Mouse (Mus musculus): ENCODE measurements around the gene Wdr45. TPM values are rescaled to one million over a fixed set of nuclear protein-coding genes. Genes with fewer than 3 reads are reported as not detected.
A peak's percentile ranks its signal among the peaks of the same experiment; 100 is the strongest.
"Not testable (repeated sequence)": the region's sequence is repeated elsewhere in the genome, so short reads cannot be mapped to it uniquely, and the experiment has no call there.

The Wdr45 gene
- polyA plus RNA-seq (2014; fragmentation: Nextera tagmentation; extraction: Ambion mirVana), result 18.5 and 24.0 TPM in 2 replicates

DNA sequence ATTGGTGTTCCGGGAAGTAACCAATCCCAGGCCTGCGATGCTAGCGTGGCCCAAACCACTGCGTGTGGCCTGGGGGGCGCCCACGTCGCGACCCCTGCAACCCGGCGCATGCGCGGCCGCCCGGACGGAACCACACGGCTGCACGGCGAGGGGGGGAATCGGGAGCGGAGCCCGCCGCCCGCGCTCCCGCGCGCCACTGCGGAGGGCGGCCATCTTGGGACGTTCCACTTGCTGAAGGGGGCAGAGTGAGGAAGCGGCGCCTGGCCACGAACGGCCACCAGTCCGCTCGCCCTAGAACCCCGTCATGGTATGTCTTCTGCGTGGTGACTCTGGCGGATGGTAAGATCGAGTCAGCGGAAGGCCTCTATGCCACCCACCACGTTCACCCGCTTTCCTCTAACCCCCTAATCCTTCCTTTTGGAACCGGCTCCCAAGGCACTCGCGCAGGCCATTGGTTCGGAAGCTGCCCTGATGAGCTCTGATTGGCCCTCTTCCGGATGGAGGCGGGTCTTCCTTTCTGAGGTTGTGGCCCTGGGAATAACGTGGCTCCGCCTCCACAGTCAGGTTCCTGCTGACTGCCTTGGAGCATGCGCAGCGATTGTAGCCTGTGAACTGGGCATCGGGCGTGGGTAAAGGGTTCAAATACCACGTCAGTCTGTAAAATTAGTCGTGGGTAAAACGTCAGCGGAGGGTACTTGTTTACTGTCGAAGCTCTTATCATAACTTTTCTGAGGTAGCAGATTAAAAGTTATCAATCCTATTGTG is at the start of gene Wdr45:
TSS of gene Wdr45 (plus strand) at position 199 of the 765 bp plus-strand sequence.
- ATAC-seq (ENCODE audit: insufficient number of reproducible peaks, insufficient read depth, low FRiP score, low read depth), result peak; percentile 95
- 21% methylated on average over 30 of the region's 60 CpGs for WGBS
- H3K27me3 ChIP-seq (ENCODE audit: control insufficient read depth, insufficient read depth, low read length); H3K4me1 ChIP-seq (ENCODE audit: control insufficient read depth in 2 of 2, insufficient read depth in 2 of 2, low read length in 2 of 2); H3K9me3 ChIP-seq (ENCODE audit: control insufficient read depth, low read length); H3K27ac ChIP-seq (replicated peaks in 1 of 2; ENCODE audit: control insufficient read depth in 1 of 2, insufficient read depth in 1 of 2, low read depth in 2 of 2, low read length in 2 of 2); H3K36me3 ChIP-seq (ENCODE audit: control insufficient read depth, insufficient read depth, low read length): not testable (repeated sequence)
- peak within 1 kb of the TSS; percentile 59 for H3K4me2 ChIP-seq (ENCODE audit: low read length)
- H3K4me3 ChIP-seq (ENCODE audit: control insufficient read depth in 1 of 2, insufficient read depth in 1 of 2, low read depth in 1 of 2, low read length in 2 of 2), result peak within 1 kb of the TSS; percentile 35 to 39
- H3K9ac ChIP-seq (ENCODE audit: low read length), result peak within 1 kb of the TSS; percentile 66

DNA sequence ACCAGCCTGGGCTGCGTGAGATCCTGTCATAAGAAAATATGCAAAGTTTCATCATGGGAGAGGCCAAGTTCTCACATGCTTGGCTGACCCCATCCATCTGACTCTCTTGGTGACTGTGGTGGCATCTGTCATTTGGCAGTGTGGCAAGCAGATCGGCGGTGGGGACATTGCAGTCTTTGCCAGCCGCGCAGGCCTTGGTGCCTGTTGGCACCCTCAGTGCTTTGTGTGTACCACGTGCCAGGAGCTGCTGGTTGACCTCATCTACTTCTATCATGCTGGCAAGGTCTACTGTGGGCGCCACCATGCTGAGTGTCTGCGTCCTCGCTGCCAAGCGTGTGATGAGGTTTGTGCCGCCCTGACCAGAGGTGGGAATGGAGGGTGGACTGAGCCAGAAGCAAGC is 49.3 kb upstream of the Wdr45 start:
- no peaks in the 10 kb centered on the region for H3K27me3 ChIP-seq (ENCODE audit: control insufficient read depth, insufficient read depth, low read length)
- H3K9me3 ChIP-seq (ENCODE audit: control insufficient read depth, low read length), result no peaks in the 10 kb centered on the region
- no peak overlapping the region for H3K27ac ChIP-seq (replicated peaks in 1 of 2; ENCODE audit: control insufficient read depth in 1 of 2, insufficient read depth in 1 of 2, low read depth in 2 of 2, low read length in 2 of 2)
- H3K4me2 ChIP-seq (ENCODE audit: low read length), result no peak overlapping the region
- ATAC-seq (ENCODE audit: insufficient number of reproducible peaks, insufficient read depth, low FRiP score, low read depth), result no peak
- H3K9ac ChIP-seq (ENCODE audit: low read length), result no peak overlapping the region
- H3K36me3 ChIP-seq (ENCODE audit: control insufficient read depth, insufficient read depth, low read length), result peaks cover 35% of the 10 kb centered on the region
- WGBS, result 88% methylated on average over 11 of the region's 11 CpGs
- no peaks in the 10 kb centered on the region for H3K4me1 ChIP-seq (ENCODE audit: control insufficient read depth in 2 of 2, insufficient read depth in 2 of 2, low read length in 2 of 2)
- H3K4me3 ChIP-seq (ENCODE audit: control insufficient read depth in 1 of 2, insufficient read depth in 1 of 2, low read depth in 1 of 2, low read length in 2 of 2), result no peak overlapping the region

DNA sequence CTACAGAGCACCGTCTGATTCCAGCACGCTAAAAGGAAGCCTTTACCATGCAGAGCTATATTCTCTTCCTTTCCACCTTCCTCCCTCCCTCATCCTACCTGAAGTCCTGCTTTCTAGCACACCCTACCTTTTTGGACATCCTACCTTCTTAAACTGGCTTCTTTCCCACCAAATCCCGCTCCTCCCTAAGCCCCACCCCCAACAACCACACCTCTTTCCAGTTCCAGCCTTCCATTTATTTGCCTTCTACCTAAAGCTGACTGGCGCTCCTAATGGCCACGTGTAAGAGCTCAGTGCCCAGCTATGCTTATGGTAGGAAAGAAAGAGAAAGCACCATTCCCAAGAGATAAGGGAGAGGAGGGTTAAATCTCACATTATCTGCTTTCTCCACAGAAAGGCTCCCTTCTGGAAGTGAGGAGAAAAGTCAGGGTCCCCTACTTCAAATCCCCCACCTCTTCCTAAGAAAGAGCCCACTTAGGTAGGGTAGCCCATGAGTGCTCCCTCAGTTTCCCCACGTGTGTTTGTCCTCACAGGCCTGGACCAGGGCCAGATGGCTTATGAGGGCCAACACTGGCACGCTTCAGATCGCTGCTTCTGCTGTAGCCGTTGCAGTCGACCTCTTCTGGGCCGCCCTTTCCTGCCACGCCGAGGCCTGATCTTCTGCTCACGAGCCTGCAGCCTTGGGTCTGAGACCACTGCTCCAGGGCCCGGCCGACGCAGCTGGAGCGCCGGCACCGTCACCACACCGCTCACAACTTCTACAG is 48.2 kb upstream of the Wdr45 start:
- Histone ChIP-seq H3K9me3 (ENCODE audit: control insufficient read depth, low read length) (no peaks in the 10 kb centered on the region), H3K9ac (ENCODE audit: low read length) (no peak overlapping the region), H3K36me3 (ENCODE audit: control insufficient read depth, insufficient read depth, low read length) (peaks cover 33% of the 10 kb centered on the region), H3K27ac (replicated peaks in 1 of 2; ENCODE audit: control insufficient read depth in 1 of 2, insufficient read depth in 1 of 2, low read depth in 2 of 2, low read length in 2 of 2) (no peak overlapping the region), H3K4me2 (ENCODE audit: low read length) (no peak overlapping the region), H3K4me1 (ENCODE audit: control insufficient read depth in 2 of 2, insufficient read depth in 2 of 2, low read length in 2 of 2) (no peaks in the 10 kb centered on the region), H3K4me3 (ENCODE audit: control insufficient read depth in 1 of 2, insufficient read depth in 1 of 2, low read depth in 1 of 2, low read length in 2 of 2) (no peak overlapping the region), H3K27me3 (ENCODE audit: control insufficient read depth, insufficient read depth, low read length) (no peaks in the 10 kb centered on the region)
- no peak for ATAC-seq (ENCODE audit: insufficient number of reproducible peaks, insufficient read depth, low FRiP score, low read depth)
- 67% methylated on average over 21 of the region's 21 CpGs for WGBS

DNA sequence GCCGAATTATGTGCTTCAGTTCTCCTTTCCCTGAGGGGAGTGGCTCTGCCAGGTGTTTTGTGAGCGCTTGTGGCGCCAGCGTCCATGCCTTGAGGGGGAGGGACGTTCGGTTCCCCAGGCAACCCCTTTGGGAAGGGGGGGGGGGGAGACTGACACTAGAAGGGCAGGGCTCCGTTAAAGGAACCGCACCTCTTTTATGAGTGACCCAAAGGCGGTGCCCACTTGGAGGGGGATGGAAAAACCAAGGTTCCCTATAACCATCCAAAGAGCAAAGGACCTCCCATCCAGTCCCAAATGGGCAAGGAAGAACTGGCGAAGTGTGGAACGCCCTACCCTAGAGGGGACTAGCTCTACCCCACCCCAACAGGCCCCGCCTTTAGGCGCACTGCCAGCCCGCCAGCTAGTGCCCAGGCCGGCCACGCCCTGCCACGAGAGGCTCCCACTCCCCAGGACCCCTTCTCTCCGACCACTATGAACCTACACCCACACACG is 43.7 kb upstream of the Wdr45 start:
- Histone ChIP-seq H3K36me3 (ENCODE audit: control insufficient read depth, insufficient read depth, low read length) (peaks cover 29% of the 10 kb centered on the region), H3K27ac (replicated peaks in 1 of 2; ENCODE audit: control insufficient read depth in 1 of 2, insufficient read depth in 1 of 2, low read depth in 2 of 2, low read length in 2 of 2) (peak overlapping the region; percentile 80 to 84), H3K4me3 (ENCODE audit: control insufficient read depth in 1 of 2, insufficient read depth in 1 of 2, low read depth in 1 of 2, low read length in 2 of 2) (peak overlapping the region; percentile 56 to 76), H3K4me2 (ENCODE audit: low read length) (peak overlapping the region; percentile 60), H3K4me1 (ENCODE audit: control insufficient read depth in 2 of 2, insufficient read depth in 2 of 2, low read length in 2 of 2) (peaks cover 7 to 9% of the 10 kb centered on the region in 2 experiments; a peak in 2 of 4 replicates), H3K9me3 (ENCODE audit: control insufficient read depth, low read length) (no peaks in the 10 kb centered on the region), H3K9ac (ENCODE audit: low read length) (peak overlapping the region; percentile 78), H3K27me3 (ENCODE audit: control insufficient read depth, insufficient read depth, low read length) (no peaks in the 10 kb centered on the region)
- peak; percentile 70 for ATAC-seq (ENCODE audit: insufficient number of reproducible peaks, insufficient read depth, low FRiP score, low read depth)
- 25% methylated on average over 16 of the region's 19 CpGs for WGBS

DNA sequence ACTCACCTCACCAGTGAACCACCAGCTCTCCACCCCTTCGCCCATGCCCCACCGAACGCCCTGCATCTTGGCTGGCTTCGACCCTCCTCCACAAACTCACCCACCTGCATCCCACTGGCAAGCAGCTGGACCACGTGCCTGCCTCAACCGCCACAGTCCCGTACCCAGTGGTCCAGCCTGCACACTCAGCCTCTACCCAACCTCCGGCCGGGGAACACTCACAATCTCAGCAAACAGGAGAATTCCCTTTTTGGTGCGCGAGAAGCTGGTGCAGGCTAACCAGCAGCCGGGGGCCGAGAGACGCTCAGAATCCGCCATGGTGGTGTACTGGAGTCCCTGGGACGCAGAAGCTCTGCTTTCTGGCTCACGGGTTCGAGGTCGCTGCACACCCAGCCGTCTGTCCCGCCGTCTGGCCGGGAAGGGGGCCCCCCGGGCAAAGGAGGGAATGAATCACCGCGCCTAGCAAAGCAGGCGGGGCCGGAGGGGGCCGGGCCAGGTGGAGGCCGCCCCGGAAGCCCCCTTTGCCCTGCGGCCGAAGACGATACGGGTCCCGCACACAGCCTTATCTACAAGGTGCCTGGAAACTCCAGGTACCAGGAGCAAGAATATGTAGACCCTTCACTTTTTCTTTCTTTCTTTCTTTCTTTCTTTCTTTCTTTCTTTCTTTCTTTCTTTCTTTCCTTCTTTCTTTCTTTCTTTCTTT is 43.1 kb upstream of the Wdr45 start, which contains the start of gene Plp2:
TSS of gene Plp2 (minus strand) at position 470 of the 703 bp plus-strand sequence.
- peaks cover 25% of the 10 kb centered on the region for H3K36me3 ChIP-seq (ENCODE audit: control insufficient read depth, insufficient read depth, low read length)
- WGBS, result 23% methylated on average over 31 of the region's 36 CpGs
- H3K4me3 ChIP-seq (ENCODE audit: control insufficient read depth in 1 of 2, insufficient read depth in 1 of 2, low read depth in 1 of 2, low read length in 2 of 2), result peak within 1 kb of the TSS; percentile 56 to 76
- H3K9me3 ChIP-seq (ENCODE audit: control insufficient read depth, low read length), result no peaks in the 10 kb centered on the region
- H3K4me2 ChIP-seq (ENCODE audit: low read length), result peak within 1 kb of the TSS; percentile 60
- H3K27ac ChIP-seq (replicated peaks in 1 of 2; ENCODE audit: control insufficient read depth in 1 of 2, insufficient read depth in 1 of 2, low read depth in 2 of 2, low read length in 2 of 2), result peak within 1 kb of the TSS; percentile 80 to 84
- H3K9ac ChIP-seq (ENCODE audit: low read length), result peak within 1 kb of the TSS; percentile 78
- ATAC-seq (ENCODE audit: insufficient number of reproducible peaks, insufficient read depth, low FRiP score, low read depth), result peak; percentile 49
- H3K27me3 ChIP-seq (ENCODE audit: control insufficient read depth, insufficient read depth, low read length), result no peaks in the 10 kb centered on the region
- peaks cover 7 to 9% of the 10 kb centered on the region in 2 experiments; a peak in 2 of 4 replicates for H3K4me1 ChIP-seq (ENCODE audit: control insufficient read depth in 2 of 2, insufficient read depth in 2 of 2, low read length in 2 of 2)

DNA sequence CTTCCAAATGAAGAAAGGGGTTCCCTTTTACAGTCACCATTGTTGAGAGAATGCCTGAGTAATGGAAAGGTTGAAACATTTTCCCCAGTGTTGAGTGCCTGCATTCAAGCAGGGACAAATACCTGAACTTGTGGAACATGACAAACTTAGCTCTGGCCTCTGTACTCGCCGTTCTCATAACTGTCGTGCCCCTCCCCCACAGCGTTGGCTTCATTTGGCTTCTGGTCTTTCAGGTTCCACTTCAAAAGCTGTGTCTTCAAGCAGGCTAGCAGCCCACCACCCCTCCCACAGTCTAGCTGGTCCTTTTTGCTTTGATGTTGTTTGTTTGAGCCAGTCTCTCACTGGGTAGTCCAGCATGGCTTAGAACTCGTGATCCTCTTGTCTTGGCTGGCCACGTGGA is 41.4 kb upstream of the Wdr45 start:
- Histone ChIP-seq H3K4me3 (ENCODE audit: control insufficient read depth in 1 of 2, insufficient read depth in 1 of 2, low read depth in 1 of 2, low read length in 2 of 2) (no peak overlapping the region), H3K27ac (replicated peaks in 1 of 2; ENCODE audit: control insufficient read depth in 1 of 2, insufficient read depth in 1 of 2, low read depth in 2 of 2, low read length in 2 of 2) (no peak overlapping the region), H3K9ac (ENCODE audit: low read length) (no peak overlapping the region), H3K9me3 (ENCODE audit: control insufficient read depth, low read length) (no peaks in the 10 kb centered on the region), H3K36me3 (ENCODE audit: control insufficient read depth, insufficient read depth, low read length) (peaks cover 9% of the 10 kb centered on the region), H3K4me1 (ENCODE audit: control insufficient read depth in 2 of 2, insufficient read depth in 2 of 2, low read length in 2 of 2) (peaks cover 7 to 9% of the 10 kb centered on the region in 2 experiments; a peak in 2 of 4 replicates), H3K27me3 (ENCODE audit: control insufficient read depth, insufficient read depth, low read length) (no peaks in the 10 kb centered on the region), H3K4me2 (ENCODE audit: low read length) (no peak overlapping the region)
- 37% methylated on average over 6 of the region's 6 CpGs for WGBS
- no peak for ATAC-seq (ENCODE audit: insufficient number of reproducible peaks, insufficient read depth, low FRiP score, low read depth)

All from heart, embryonic 14.5 days (tissue).